Mouse (Mus musculus) erythroblast, embryonic 14.5 days (primary cell): ENCODE measurements around the gene Gm20422.

Source experiments
- GATA1 ChIP-seq: IDR thresholded peaks from 2 replicates; pipeline ENCODE4 v1.6.1; 2012; ENCODE audit warnings: low read length, inconsistent platforms, mixed read lengths
- TAL1 ChIP-seq: IDR thresholded peaks from 3 replicates; pipeline ENCODE4 v1.6.1; 2012; ENCODE audit warnings: low read length, inconsistent platforms, mixed read lengths

GRCm38 (mm10) chr8:69775149-69775534 lies 456 bp upstream of the Gm20422 start:
- TF ChIP-seq TAL1 = no peak
- no peak for TF ChIP-seq GATA1
